Mouse (Mus musculus): Measurements from ENCODE around the gene N4bp2l1. TPM values are rescaled to one million over a fixed set of nuclear protein-coding genes. Genes with fewer than 3 reads are reported as not detected.

The N4bp2l1 gene
- polyA plus RNA-seq, 1 experiment from 2014 or later: 2.5 TPM

DNA sequence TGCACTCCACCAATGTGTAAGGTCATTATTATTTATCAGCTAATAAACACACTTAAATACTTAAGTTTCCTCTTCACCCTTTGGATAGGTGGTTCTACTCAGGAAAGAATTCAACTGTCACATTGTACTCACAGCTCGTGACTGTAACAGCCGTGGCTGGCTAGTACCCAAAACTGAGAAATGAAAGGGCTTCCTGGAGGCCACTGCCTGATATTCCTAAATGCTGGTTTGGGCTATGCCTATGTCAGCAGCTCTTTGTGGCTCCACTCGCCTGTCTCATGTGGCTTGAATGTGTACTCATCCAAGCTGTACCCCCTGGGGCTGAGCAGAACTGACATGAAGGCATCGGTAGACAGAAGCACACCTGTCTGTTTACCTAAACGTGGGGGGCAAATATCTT lies 22.1 kb downstream of the N4bp2l1 start:
- H3K27me3 ChIP-seq (ENCODE audit: low read depth, poor library complexity, severe bottlenecking): no peaks in the 10 kb centered on the region
- 88% methylated on average over 5 of the region's 5 CpGs for WGBS
- H3K4me1 ChIP-seq: no peaks in the 10 kb centered on the region
- H3K27ac ChIP-seq (replicated peaks): no peak overlapping the region
- no peak for DNase-seq (ENCODE audit: low spot score)
- no peaks in the 10 kb centered on the region for H3K9me3 ChIP-seq (replicated peaks)
- no peak overlapping the region for H3K4me3 ChIP-seq
- H3K36me3 ChIP-seq: peaks cover 36% of the 10 kb centered on the region

DNA sequence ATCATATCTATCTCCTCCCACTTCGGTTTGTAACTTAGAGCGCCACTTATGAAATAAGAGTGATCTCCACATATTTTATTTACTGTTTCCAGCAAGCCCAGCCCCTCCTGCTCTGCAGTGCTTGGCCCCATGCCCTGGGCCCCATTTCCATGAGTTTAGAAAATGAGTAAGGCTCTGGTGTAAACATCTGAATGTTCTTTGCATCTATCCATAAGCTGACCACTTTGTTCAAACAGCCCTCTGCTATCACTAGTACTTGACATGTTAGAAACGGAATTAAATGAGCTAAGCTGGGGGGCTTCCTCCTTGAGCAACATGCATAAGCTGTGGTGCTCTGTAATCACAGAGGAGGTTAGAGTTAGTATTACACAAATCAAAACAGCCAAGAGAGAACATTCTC lies 22.6 kb downstream of the N4bp2l1 start:
- DNase-seq (ENCODE audit: low spot score): no peak
- Histone ChIP-seq H3K27me3 (ENCODE audit: low read depth, poor library complexity, severe bottlenecking) (no peaks in the 10 kb centered on the region), H3K4me3 (no peak overlapping the region), H3K4me1 (no peaks in the 10 kb centered on the region), H3K36me3 (peaks cover 41% of the 10 kb centered on the region), H3K9me3 (replicated peaks) (no peaks in the 10 kb centered on the region), H3K27ac (replicated peaks) (no peak overlapping the region)
- 91% methylated on average over 3 of the region's 3 CpGs for WGBS

DNA sequence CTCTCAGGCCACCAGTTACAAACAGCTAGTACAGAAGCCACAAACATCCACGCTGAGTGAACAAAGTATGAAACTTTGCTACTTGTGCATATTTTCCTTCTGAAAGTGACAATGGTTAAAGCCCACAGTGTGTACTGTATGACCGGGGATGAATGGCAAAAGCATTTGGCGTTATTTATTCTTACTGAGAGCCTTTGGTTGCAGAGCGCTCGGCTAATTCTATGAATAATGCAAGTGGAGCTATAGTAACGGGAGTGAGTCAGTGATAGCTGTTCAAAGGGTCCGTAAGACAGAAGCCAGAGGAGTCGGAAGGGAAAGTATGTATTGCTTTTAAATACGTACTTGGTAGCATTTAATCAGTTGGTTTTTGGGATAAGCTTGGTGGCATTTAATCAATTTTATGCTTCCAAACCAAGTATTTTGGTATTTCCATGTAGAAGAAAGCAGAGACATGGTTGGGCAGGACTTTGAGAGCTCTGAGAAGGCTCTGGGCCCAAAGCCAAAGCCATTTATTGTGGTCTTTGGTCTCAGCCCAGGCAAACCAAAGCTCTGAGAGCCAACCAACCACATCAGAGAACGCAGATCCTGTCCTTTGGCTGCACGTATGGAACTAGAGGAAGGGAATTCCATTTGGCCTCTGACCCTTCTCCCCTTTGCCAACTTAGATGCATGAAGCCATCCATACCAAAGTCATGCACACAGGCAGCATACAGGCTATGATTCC lies 26.3 kb downstream of the N4bp2l1 start:
- Histone ChIP-seq H3K36me3 (peaks cover 76% of the 10 kb centered on the region), H3K27me3 (ENCODE audit: low read depth, poor library complexity, severe bottlenecking) (no peaks in the 10 kb centered on the region), H3K9me3 (replicated peaks) (no peaks in the 10 kb centered on the region), H3K4me3 (no peak overlapping the region), H3K4me1 (no peaks in the 10 kb centered on the region; the same call in 1 of the 2 replicates), H3K27ac (replicated peaks) (no peak overlapping the region)
- no peak for DNase-seq (ENCODE audit: low spot score)
- WGBS: 94% methylated on average over 11 of the region's 11 CpGs

DNA sequence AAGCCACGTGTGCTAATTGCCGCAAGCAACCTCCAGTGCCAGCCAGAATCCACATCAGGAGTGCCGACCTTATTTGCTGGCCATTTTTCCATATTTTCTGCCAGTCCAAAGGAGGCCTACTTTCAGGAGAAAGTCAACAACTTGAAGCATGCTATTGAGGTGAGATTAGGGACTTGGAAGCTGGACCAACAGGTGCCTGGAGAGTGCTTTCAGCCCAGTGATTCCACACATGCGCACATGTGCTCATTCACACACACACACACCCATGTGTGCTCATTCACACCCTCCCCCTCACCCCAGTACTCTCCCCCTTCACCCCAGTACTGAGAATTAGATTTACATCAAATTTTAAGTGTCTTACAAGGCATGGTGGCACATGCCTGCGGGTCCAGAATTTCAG lies 30.0 kb downstream of the N4bp2l1 start:
- peaks cover 95% of the 10 kb centered on the region for H3K36me3 ChIP-seq
- 93% methylated on average over 5 of the region's 5 CpGs for WGBS
- DNase-seq (ENCODE audit: low spot score): no peak
- H3K9me3 ChIP-seq (replicated peaks): no peaks in the 10 kb centered on the region
- no peak overlapping the region for H3K27ac ChIP-seq (replicated peaks)
- H3K4me1 ChIP-seq: no peaks in the 10 kb centered on the region; the same call in 1 of the 2 replicates
- no peaks in the 10 kb centered on the region for H3K27me3 ChIP-seq (ENCODE audit: low read depth, poor library complexity, severe bottlenecking)
- no peak overlapping the region for H3K4me3 ChIP-seq

DNA sequence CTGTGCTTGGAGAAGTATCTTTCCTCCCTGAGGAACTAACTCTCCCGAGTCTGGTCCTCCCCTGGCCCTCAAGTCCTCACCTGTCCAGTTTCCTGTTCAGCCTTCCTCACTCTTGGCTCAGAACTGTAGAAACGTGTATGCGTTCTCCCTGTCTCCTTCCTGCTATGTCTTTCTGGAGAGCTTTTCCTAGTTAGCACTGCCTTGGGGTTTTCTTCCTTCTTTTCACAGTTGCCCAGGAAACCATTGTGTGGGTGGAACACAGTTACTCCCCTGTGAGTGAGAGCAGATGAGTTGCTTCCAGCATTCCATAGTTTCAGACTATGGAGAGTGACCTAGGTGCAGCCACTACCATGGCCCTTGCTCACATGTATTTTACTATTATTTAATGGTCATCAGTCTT lies 30.8 kb downstream of the N4bp2l1 start:
- no peak for DNase-seq (ENCODE audit: low spot score)
- no peaks in the 10 kb centered on the region for H3K9me3 ChIP-seq (replicated peaks)
- no peaks in the 10 kb centered on the region; the same call in 1 of the 2 replicates for H3K4me1 ChIP-seq
- no peak overlapping the region for H3K4me3 ChIP-seq
- H3K27me3 ChIP-seq (ENCODE audit: low read depth, poor library complexity, severe bottlenecking): no peaks in the 10 kb centered on the region
- no peak overlapping the region for H3K27ac ChIP-seq (replicated peaks)
- peaks cover 95% of the 10 kb centered on the region for H3K36me3 ChIP-seq
- WGBS: 70% methylated on average over 3 of the region's 3 CpGs

DNA sequence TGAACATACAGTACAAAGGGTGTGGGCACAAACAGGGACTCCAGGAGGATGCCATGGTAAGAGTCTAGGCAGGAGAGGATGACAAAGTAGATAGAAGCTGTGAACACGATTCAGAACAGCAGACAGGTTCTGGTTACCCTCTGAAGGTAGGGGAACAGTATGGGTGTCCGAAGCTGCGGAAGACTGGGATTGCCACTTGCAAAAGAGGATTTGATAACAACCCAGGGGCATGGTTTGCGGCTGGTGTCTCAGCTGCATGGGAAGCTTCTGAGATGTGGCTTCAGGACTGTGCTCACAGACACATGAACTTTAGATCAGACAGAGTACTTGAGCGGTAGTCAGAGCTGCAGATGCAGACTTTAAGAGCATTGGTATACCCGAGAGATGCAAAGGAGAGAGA lies 32.6 kb downstream of the N4bp2l1 start:
- H3K27ac ChIP-seq (replicated peaks): no peak overlapping the region
- DNase-seq (ENCODE audit: low spot score): no peak
- H3K9me3 ChIP-seq (replicated peaks): no peaks in the 10 kb centered on the region
- H3K4me1 ChIP-seq: no peaks in the 10 kb centered on the region; the same call in 1 of the 2 replicates
- H3K36me3 ChIP-seq: peaks cover 97% of the 10 kb centered on the region
- 87% methylated on average over 6 of the region's 6 CpGs for WGBS
- no peak overlapping the region for H3K4me3 ChIP-seq
- H3K27me3 ChIP-seq (ENCODE audit: low read depth, poor library complexity, severe bottlenecking): no peaks in the 10 kb centered on the region

- no peak for DNase-seq (ENCODE audit: low spot score)
- H3K4me1 ChIP-seq: no peaks in the 10 kb centered on the region; the same call in 1 of the 2 replicates
- no peaks in the 10 kb centered on the region for H3K27me3 ChIP-seq (ENCODE audit: low read depth, poor library complexity, severe bottlenecking)
- H3K9me3 ChIP-seq (replicated peaks): no peaks in the 10 kb centered on the region
- no peak overlapping the region for H3K4me3 ChIP-seq
- peaks cover 99% of the 10 kb centered on the region for H3K36me3 ChIP-seq
- H3K27ac ChIP-seq (replicated peaks): no peak overlapping the region
- WGBS: 90% methylated on average over 5 of the region's 5 CpGs
Observed at GRCm38 (mm10) chr5:150561783-150562182, 35.2 kb downstream of the N4bp2l1 start.

DNA sequence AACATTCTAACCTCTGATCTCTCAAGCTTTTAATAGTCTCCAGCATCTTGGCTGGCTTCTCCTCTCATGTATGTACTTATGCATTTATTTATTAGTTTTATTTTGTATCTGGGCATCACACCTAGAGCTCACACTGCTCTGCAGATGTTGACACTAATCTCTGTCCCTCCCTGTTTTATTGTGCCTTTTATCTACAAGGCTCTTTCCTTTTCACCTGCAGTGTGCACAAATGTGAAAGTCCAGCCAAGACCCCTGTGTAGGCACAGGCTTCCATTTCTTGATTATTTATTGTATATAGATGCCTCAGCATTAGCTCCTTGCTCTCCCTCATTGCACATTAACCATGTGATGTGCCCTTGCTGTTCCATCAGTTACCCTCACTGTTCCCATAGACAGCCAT lies 35.6 kb downstream of the N4bp2l1 start:
- H3K9me3 ChIP-seq (replicated peaks): no peaks in the 10 kb centered on the region
- no peak for DNase-seq (ENCODE audit: low spot score)
- H3K36me3 ChIP-seq: peaks cover 96% of the 10 kb centered on the region
- no peaks in the 10 kb centered on the region for H3K27me3 ChIP-seq (ENCODE audit: low read depth, poor library complexity, severe bottlenecking)
- no peak overlapping the region for H3K4me3 ChIP-seq
- H3K27ac ChIP-seq (replicated peaks): no peak overlapping the region
- no peaks in the 10 kb centered on the region; the same call in 1 of the 2 replicates for H3K4me1 ChIP-seq

DNA sequence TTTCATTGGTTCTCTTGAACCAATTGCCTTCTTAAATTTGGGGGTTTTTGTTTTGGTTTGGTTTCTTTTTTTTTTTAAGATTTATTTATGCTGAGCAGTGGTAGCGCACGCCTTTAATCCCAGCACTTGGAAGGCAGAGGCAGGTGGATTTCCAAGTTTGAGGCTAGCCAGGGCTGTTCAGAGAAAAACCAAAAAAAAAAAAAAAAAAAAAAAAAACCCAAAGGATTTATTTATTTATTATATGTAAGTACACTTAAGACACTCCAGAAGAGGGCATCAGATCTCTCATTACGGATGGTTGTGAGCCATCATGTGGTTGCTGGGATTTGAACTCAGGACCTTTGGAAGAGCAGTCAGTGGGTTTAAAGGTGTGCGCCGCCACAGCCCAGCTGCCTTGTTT lies 36.1 kb downstream of the N4bp2l1 start:
- no peak for DNase-seq (ENCODE audit: low spot score)
- no peak overlapping the region for H3K4me3 ChIP-seq
- peaks cover 93% of the 10 kb centered on the region for H3K36me3 ChIP-seq
- 97% methylated on average over 5 of the region's 5 CpGs for WGBS
- no peaks in the 10 kb centered on the region for H3K4me1 ChIP-seq
- no peaks in the 10 kb centered on the region for H3K9me3 ChIP-seq (replicated peaks)
- H3K27me3 ChIP-seq (ENCODE audit: low read depth, poor library complexity, severe bottlenecking): no peaks in the 10 kb centered on the region
- H3K27ac ChIP-seq (replicated peaks): no peak overlapping the region

GRCm38 (mm10) chr5:150559519-150560103 lies 37.4 kb downstream of the N4bp2l1 start:
- Histone ChIP-seq H3K36me3 (peaks cover 93% of the 10 kb centered on the region), H3K9me3 (replicated peaks) (no peaks in the 10 kb centered on the region), H3K4me1 (no peaks in the 10 kb centered on the region), H3K27ac (replicated peaks) (no peak overlapping the region), H3K4me3 (no peak overlapping the region), H3K27me3 (ENCODE audit: low read depth, poor library complexity, severe bottlenecking) (no peaks in the 10 kb centered on the region)
- no peak for DNase-seq (ENCODE audit: low spot score)
- 95% methylated on average over 6 of the region's 6 CpGs for WGBS

- H3K36me3 ChIP-seq: peaks cover 75% of the 10 kb centered on the region
Observed at GRCm38 (mm10) chr5:150551637-150552036, 45.4 kb downstream of the N4bp2l1 start.

DNA sequence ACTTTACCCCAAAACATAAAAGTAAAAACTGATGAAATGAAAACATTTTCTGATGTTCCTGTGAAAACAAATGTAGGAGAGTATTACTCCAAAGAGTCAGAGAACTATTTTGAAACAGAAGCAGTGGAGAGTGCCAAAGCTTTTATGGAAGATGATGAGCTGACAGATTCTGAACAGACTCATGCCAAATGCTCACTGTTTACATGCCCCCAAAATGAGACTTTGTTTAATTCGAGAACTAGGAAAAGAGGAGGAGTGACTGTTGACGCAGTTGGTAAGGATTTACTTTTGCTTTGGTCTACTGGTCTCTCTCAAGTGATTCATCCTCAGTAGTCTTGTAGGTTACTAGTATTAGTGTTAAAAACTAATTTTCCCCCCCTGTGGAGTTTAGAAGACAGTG lies 53.8 kb downstream of the N4bp2l1 start:
- Histone ChIP-seq H3K36me3 (peaks cover 49% of the 10 kb centered on the region), H3K9me3 (replicated peaks) (peaks cover 19% of the 10 kb centered on the region; the same call in 1 of the 2 replicates), H3K4me3 (no peak overlapping the region), H3K27me3 (ENCODE audit: low read depth, poor library complexity, severe bottlenecking) (no peaks in the 10 kb centered on the region), H3K27ac (replicated peaks) (no peak overlapping the region), H3K4me1 (no peaks in the 10 kb centered on the region)
- no peak for DNase-seq (ENCODE audit: low spot score)
- 95% methylated on average over 2 of the region's 2 CpGs for WGBS

More at GRCm38 (mm10) chr5:150551637-150552036, 45.4 kb downstream of the N4bp2l1 start:
- no peaks in the 10 kb centered on the region for H3K9me3 ChIP-seq (replicated peaks)
- no peak overlapping the region for H3K27ac ChIP-seq (replicated peaks)
- no peaks in the 10 kb centered on the region for H3K27me3 ChIP-seq (ENCODE audit: low read depth, poor library complexity, severe bottlenecking)
- no peak for DNase-seq (ENCODE audit: low spot score)
- no peak overlapping the region for H3K4me3 ChIP-seq
- WGBS: 89% methylated on average over 3 of the region's 3 CpGs
- H3K4me1 ChIP-seq: no peaks in the 10 kb centered on the region

DNA sequence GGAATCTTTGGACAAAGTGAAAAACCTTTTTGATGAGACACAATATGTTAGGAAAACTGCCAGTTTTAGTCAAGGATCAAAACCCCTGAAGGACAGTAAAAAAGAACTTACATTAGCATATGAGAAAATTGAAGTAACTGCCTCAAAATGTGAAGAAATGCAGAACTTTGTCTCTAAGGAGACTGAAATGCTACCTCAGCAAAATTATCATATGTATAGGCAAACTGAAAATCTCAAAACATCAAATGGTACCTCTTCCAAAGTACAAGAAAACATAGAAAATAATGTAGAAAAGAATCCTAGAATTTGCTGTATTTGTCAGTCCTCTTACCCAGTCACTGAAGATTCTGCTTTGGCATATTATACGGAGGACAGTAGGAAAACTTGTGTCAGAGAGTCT lies 55.7 kb downstream of the N4bp2l1 start:
- Histone ChIP-seq H3K27ac (replicated peaks) (no peak overlapping the region), H3K4me1 (no peaks in the 10 kb centered on the region), H3K4me3 (no peak overlapping the region), H3K9me3 (replicated peaks) (peaks cover 28% of the 10 kb centered on the region; the same call in 1 of the 2 replicates), H3K27me3 (ENCODE audit: low read depth, poor library complexity, severe bottlenecking) (no peaks in the 10 kb centered on the region), H3K36me3 (peaks cover 66% of the 10 kb centered on the region)
- DNase-seq (ENCODE audit: low spot score): no peak
- WGBS: 98% methylated on average over 1 of the region's 1 CpGs
